Mouse (Mus musculus) kidney, embryonic 14.5 days (tissue): ENCODE results near the gene Odf4. TPM values are rescaled to one million over a fixed set of nuclear protein-coding genes. Genes with fewer than 3 reads are reported as not detected.
A peak's percentile ranks its signal among the peaks of the same experiment; 100 is the strongest.

Experiments used
- ATAC-seq: fragments of 200-750 bp; cut with Nextera tagmentation; 2 replicates; pipeline ENCODE4 v1.8.0; 2017; ENCODE audit warnings: moderate number of reproducible peaks, mild to moderate bottlenecking, moderate TSS enrichment, moderate library complexity; ENCODE audit not compliant: low FRiP score, low TSS enrichment
- H3K27ac ChIP-seq: fragments of 300-500 bp; sonication (generic); 2 replicates; pipeline ENCODE4 v1.5.1; 2014; ENCODE audit warnings: low read depth, mild to moderate bottlenecking, low read length, moderate library complexity, mixed read lengths
- H3K27me3 ChIP-seq: fragments of 300-500 bp; sonication (generic); 2 replicates; pipeline ENCODE4 v1.6.1; 2014; ENCODE audit warnings: mild to moderate bottlenecking, low read length; ENCODE audit not compliant: control insufficient read depth, insufficient read depth
- H3K36me3 ChIP-seq: fragments of 300-500 bp; sonication (generic); 2 replicates; pipeline ENCODE4 v1.6.1; 2014; ENCODE audit warnings: low read length, mixed read lengths; ENCODE audit not compliant: control insufficient read depth, insufficient read depth
- H3K4me1 ChIP-seq: fragments of 300-500 bp; sonication (generic); 2 replicates; pipeline ENCODE4 v1.6.1; 2014; ENCODE audit warnings: low read length, mixed read lengths; ENCODE audit not compliant: control insufficient read depth, insufficient read depth
- H3K4me2 ChIP-seq: fragments of 300-500 bp; sonication (generic); replicated peaks from 2 replicates; pipeline ENCODE4 v1.6.1; 2014; ENCODE audit warnings: low read depth, mild to moderate bottlenecking, low read length
- H3K4me3 ChIP-seq: fragments of 300-500 bp; sonication (generic); 2 replicates; pipeline ENCODE4 v1.5.1; 2014; ENCODE audit warnings: mild to moderate bottlenecking, low read length
- H3K9ac ChIP-seq: fragments of 300-500 bp; sonication (generic); 2 replicates; pipeline ENCODE4 v1.6.1; 2014; ENCODE audit warnings: low read depth, mild to moderate bottlenecking, low read length, moderate library complexity
- H3K9me3 ChIP-seq: fragments of 300-500 bp; sonication (generic); 2 replicates; pipeline ENCODE4 v1.6.1; 2016; ENCODE audit warnings: low read length; ENCODE audit not compliant: control insufficient read depth
- WGBS: fragments of 180-500 bp; shearing (Covaris S2); extraction: QIAGEN DNeasy Blood & Tissue Kit; methylation state at CpG from one replicate; pipeline ENCODE4 v1.1.7; 2014; 5-methylcytosine and 5-hydroxymethylcytosine counted together
- polyA plus RNA-seq: library from polyadenylated mRNA; unstranded; fragments of >200 nt; fragmentation: Nextera tagmentation; extraction: Ambion mirVana; gene quantifications from 2 replicates; pipeline ENCODE4 v1.2.1, GENCODE M21; 2014

Odf4 gene
- polyA plus RNA-seq, 1 experiment from 2014 or later, result not detected

DNA sequence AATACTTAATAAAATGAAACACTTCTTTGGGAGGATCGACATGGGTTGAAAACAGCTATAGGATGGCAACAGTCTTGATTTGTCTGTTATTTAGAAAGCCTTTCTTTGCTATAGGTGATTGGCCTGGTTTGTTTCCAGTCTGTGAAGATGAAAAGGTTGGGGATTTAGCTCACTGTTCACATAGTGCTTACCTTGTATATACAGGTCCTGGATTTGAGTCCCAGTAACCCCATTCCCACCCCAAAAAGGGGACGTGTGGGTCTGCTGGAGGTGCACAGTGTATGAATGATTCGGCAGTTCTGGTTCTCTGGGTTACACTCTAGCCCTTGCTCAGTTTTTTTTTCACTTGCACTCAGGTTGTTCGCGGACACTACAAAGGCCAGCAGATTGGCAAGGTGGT lies 24.1 kb downstream of the Odf4 start:
- peak overlapping the region; percentile 99; the same call in 1 of the 2 replicates for H3K9ac ChIP-seq
- H3K9me3 ChIP-seq, result no peaks in the 10 kb centered on the region
- H3K4me3 ChIP-seq, result peak overlapping the region; percentile 99
- peaks cover 5% of the 10 kb centered on the region; the same call in 1 of the 2 replicates for H3K4me1 ChIP-seq
- H3K27me3 ChIP-seq, result no peaks in the 10 kb centered on the region
- ATAC-seq, result no peak
- peaks cover 43% of the 10 kb centered on the region for H3K36me3 ChIP-seq
- H3K27ac ChIP-seq, result no peak overlapping the region
- H3K4me2 ChIP-seq, result peak overlapping the region; percentile 59
- WGBS, result 78% methylated on average over 5 of the region's 5 CpGs

DNA sequence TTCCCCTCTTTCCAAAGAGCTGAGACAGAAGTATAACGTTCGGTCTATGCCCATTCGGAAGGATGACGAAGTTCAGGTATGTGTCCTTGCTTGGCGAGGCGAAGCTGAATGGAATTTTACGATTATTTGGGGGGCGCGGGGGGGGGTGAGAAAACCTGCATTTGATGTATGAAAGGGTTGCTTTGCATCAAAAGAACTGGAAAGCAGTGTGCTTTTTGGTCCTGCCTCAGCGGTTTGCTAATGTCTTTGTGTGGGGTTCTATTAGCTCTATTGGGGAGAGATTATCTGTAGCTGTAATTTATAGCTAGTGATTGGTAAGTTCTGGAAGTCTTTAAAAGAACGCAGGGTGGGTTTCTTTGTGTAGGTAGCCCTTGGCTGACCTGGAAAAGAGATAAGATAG lies 24.5 kb downstream of the Odf4 start:
- H3K9ac ChIP-seq, result peak overlapping the region; percentile 99
- H3K27me3 ChIP-seq, result no peaks in the 10 kb centered on the region
- peaks cover 5% of the 10 kb centered on the region; the same call in 1 of the 2 replicates for H3K4me1 ChIP-seq
- peaks cover 43% of the 10 kb centered on the region for H3K36me3 ChIP-seq
- no peaks in the 10 kb centered on the region for H3K9me3 ChIP-seq
- H3K4me2 ChIP-seq, result peak overlapping the region; percentile 59
- peak overlapping the region; percentile 99 for H3K4me3 ChIP-seq
- 2% methylated on average over 11 of the region's 11 CpGs for WGBS
- H3K27ac ChIP-seq, result no peak overlapping the region; the same call in 1 of the 2 replicates
- no peak for ATAC-seq

DNA sequence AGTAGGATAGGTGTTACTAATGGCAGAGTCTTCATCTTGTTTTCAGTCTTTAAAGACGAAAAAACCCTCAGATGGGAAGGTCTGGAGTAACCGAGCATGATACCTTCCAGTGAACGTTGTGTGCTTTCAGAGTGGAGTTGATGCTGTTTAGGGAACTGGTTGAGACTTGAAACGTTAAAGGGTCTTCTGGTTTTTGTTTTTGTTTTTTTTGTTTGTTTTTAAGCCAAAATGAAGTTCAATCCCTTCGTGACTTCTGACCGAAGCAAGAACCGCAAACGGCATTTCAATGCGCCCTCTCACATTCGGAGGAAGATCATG lies 24.9 kb downstream of the Odf4 start:
- Histone ChIP-seq H3K4me3 (peak overlapping the region; percentile 99), H3K9ac (peak overlapping the region; percentile 99), H3K4me2 (peak overlapping the region; percentile 59), H3K36me3 (peaks cover 43% of the 10 kb centered on the region), H3K4me1 (peaks cover 5% of the 10 kb centered on the region; the same call in 1 of the 2 replicates), H3K27ac (peak overlapping the region; percentile 89), H3K9me3 (no peaks in the 10 kb centered on the region), H3K27me3 (no peaks in the 10 kb centered on the region)
- under 1% methylated on average over 10 of the region's 10 CpGs for WGBS
- ATAC-seq, result no peak

DNA sequence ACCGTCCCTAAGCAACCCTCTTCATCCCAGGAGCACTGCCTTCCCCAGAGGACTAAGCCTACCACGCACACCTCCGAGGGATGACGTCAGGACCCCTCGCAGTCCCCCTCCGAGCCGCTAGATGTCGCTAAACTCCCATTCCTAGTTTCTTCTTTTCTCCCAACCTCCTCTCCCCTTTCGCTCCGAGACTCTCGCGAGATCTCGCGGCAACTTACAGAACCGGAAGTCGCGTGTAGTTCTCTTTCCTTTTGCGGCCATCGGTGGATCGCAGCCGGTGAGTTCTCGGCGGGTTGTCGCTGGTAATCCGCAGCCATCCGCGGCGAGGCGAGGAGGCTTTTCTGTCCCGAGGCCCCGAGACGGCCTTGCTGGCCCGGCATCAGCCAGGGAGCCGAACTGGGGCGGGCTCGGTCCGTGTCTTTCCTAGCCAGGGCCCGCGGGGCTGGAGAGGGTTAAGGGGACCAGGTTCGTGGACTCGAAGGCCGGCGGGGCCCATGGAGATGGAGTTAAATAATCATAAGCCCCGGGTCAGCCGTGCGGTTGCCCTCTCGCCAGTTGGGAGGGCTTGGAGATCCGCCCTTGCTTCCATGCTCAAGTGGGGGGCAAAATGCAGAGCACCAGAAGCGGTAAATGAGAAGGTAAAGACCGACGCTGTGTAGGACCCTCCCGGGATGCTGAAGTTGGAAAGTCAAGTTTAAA lies 25.4 kb downstream of the Odf4 start, which contains the start of gene Rpl26:
Rpl26 (plus strand) TSS at position 233 of the 696 bp plus-strand sequence.
- peak within 1 kb of the TSS; percentile 99 for H3K4me3 ChIP-seq
- peak within 1 kb of the TSS; percentile 99 for H3K9ac ChIP-seq
- peak within 1 kb of the TSS; percentile 89 for H3K27ac ChIP-seq
- peaks cover 5% of the 10 kb centered on the region; the same call in 1 of the 2 replicates for H3K4me1 ChIP-seq
- ATAC-seq, result peak; percentile 91
- H3K4me2 ChIP-seq, result peak within 1 kb of the TSS; percentile 59
- peaks cover 40% of the 10 kb centered on the region for H3K36me3 ChIP-seq
- H3K27me3 ChIP-seq, result no peaks in the 10 kb centered on the region
- H3K9me3 ChIP-seq, result no peaks in the 10 kb centered on the region
- WGBS, result under 1% methylated on average over 52 of the region's 52 CpGs

DNA sequence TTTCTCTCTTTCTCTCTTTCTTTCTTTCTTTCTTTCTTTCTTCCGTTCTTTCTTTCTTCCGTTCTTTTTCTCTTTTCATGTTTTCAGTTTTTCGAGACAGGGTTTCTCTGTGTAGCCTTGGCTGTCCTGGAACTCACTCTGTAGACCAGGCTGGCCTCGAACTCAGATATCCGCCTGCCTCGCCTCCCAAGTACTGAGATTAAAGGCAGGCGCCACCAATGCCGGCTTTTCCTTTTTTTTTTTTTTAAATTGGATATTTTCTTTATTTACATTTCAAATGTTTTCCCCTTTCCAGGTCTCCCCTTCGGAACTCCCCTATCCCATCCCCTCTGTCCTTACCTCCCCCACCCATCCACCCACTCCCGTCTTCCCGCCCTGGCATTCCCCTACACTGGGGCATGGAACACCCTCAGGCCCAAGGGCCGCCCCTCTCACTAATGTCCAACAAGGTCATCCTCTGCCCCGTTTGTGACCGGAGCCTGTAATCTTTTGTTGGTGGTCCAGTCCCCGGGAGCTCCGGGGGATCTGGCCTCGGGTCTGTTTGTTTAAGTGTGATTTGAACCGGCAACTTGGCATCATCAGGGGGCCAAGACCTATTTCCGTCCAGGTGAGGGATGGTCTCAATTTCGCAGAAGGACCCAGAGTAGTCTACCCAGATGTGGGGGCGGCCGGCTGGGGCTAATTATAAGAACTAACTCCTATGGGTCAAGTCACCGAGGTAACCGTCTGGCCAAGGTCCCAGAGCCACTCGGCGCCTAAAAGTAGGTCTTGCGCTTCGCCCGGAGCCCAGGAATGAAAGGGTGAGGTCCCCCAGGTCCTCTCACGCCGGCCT lies 26.1 kb downstream of the Odf4 start:
- Histone ChIP-seq H3K4me3 (peak overlapping the region; percentile 99), H3K4me1 (peaks cover 5% of the 10 kb centered on the region; the same call in 1 of the 2 replicates), H3K27ac (no peak overlapping the region), H3K27me3 (no peaks in the 10 kb centered on the region), H3K9ac (peak overlapping the region; percentile 59; the same call in 1 of the 2 replicates), H3K4me2 (peak overlapping the region; percentile 59), H3K9me3 (no peaks in the 10 kb centered on the region), H3K36me3 (peaks cover 32% of the 10 kb centered on the region)
- ATAC-seq, result peak; percentile 44
- 26% methylated on average over 31 of the region's 31 CpGs for WGBS

DNA sequence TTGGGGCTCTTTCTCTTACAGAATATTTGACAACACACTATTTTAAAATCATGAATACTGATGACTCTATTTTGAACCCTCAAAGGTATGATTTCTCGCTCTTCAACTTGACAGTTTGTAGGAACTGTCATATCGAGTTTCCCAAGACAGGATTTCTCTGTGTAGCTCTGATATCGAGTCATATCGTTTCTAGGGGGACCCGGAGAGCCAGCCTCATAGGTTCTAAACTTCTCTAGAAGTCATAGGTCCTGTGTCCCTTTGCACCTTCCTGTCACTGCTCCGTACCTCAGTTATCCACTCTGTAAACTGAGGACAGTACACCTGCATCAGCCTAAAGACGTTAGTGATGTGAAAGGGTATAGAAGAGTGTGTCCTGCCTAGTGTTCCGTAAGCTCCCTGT lies 27.1 kb downstream of the Odf4 start:
- H3K9ac ChIP-seq, result no peak overlapping the region
- WGBS, result 91% methylated on average over 8 of the region's 8 CpGs
- no peak for ATAC-seq

DNA sequence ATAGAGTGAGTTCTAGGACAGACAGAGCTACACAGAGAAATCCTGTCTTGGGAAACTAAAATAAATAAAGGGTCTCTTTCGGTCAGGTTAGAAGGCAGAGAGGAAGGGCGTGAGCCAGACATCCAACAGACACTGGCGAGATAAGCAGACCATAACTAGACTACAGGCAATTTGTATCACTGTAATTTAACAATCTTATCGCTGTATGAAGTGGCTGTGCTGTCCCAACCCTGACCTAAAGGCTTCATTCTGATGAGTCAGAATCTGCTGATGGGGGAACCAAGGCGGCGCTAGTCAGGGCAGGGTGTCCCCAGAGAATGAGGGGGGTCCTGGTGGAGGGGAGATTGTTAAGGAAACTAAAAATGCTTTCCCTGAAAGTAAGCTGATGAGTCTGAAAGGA lies 28.1 kb downstream of the Odf4 start:
- no peak for ATAC-seq
- Histone ChIP-seq H3K27me3 (no peaks in the 10 kb centered on the region), H3K4me1 (peaks cover 5% of the 10 kb centered on the region; the same call in 1 of the 2 replicates), H3K27ac (no peak overlapping the region), H3K9me3 (no peaks in the 10 kb centered on the region), H3K4me2 (no peak overlapping the region), H3K4me3 (no peak overlapping the region), H3K36me3 (peaks cover 13% of the 10 kb centered on the region), H3K9ac (peak overlapping the region; percentile 7; the same call in 1 of the 2 replicates)
- WGBS, result 86% methylated on average over 6 of the region's 6 CpGs

More for the DNA sequence above, 27.1 kb downstream of the Odf4 start:
- Histone ChIP-seq H3K4me2 (no peak overlapping the region), H3K27me3 (no peaks in the 10 kb centered on the region), H3K27ac (no peak overlapping the region), H3K4me3 (no peak overlapping the region), H3K9me3 (no peaks in the 10 kb centered on the region), H3K36me3 (peaks cover 23% of the 10 kb centered on the region), H3K4me1 (peaks cover 5% of the 10 kb centered on the region; the same call in 1 of the 2 replicates)

DNA sequence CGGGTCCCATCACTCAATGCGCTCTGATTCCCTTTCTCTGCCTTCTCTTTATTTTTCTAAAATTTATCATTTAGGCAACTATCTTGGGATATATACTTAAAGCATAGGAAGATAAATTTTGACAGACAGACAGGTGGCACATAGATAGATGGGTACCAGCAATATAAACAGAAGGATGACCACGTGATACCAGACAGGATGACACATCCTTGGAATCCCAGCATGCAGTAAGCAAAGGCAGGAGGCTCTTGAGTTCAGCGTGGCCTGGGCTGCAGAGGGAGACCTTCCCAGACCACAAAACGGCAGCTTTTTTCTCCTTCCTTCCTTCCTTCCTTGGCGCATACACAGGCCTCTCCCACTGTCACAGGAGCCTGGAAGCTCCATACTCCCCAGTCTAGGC lies 29.0 kb downstream of the Odf4 start:
- Histone ChIP-seq H3K36me3 (peaks cover 3% of the 10 kb centered on the region), H3K27ac (no peak overlapping the region), H3K4me1 (no peaks in the 10 kb centered on the region; the same call in 1 of the 2 replicates), H3K9me3 (no peaks in the 10 kb centered on the region), H3K4me3 (no peak overlapping the region), H3K9ac (no peak overlapping the region), H3K4me2 (no peak overlapping the region), H3K27me3 (no peaks in the 10 kb centered on the region)
- WGBS, result 69% methylated on average over 6 of the region's 6 CpGs
- no peak for ATAC-seq

DNA sequence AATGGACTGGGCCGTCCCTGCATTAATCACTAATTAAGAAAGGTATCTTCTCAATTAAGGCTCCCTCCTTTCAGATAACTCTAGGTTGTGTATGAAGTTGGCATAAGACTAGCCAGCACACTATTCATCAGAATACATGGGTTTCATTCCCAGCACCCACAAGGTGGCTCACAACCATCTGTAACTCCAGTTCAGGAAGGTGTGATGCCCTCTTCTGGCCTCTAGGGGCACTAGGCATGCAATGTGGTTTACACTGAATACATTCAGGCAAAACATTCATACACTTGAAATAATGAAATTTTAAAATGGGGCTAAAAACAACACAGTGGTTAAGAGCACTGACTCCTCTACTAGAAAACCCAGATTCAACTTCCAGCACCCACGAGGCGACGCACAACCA lies 29.8 kb downstream of the Odf4 start:
- H3K27me3 ChIP-seq, result no peaks in the 10 kb centered on the region
- H3K9ac ChIP-seq, result no peak overlapping the region
- no peaks in the 10 kb centered on the region for H3K36me3 ChIP-seq
- no peaks in the 10 kb centered on the region for H3K4me1 ChIP-seq
- H3K4me3 ChIP-seq, result no peak overlapping the region
- ATAC-seq, result no peak
- no peak overlapping the region for H3K4me2 ChIP-seq
- WGBS, result 51% methylated on average over 4 of the region's 4 CpGs
- H3K9me3 ChIP-seq, result no peaks in the 10 kb centered on the region
- no peak overlapping the region for H3K27ac ChIP-seq
